Mouse (Mus musculus): ENCODE data around the gene Ech1. TPM values are rescaled to one million over a fixed set of nuclear protein-coding genes. Genes with fewer than 3 reads are reported as not detected.

The Ech1 gene
- total and polyA plus RNA-seq, 2 experiments from 2014 or later = 88.3 to 101 TPM

DNA sequence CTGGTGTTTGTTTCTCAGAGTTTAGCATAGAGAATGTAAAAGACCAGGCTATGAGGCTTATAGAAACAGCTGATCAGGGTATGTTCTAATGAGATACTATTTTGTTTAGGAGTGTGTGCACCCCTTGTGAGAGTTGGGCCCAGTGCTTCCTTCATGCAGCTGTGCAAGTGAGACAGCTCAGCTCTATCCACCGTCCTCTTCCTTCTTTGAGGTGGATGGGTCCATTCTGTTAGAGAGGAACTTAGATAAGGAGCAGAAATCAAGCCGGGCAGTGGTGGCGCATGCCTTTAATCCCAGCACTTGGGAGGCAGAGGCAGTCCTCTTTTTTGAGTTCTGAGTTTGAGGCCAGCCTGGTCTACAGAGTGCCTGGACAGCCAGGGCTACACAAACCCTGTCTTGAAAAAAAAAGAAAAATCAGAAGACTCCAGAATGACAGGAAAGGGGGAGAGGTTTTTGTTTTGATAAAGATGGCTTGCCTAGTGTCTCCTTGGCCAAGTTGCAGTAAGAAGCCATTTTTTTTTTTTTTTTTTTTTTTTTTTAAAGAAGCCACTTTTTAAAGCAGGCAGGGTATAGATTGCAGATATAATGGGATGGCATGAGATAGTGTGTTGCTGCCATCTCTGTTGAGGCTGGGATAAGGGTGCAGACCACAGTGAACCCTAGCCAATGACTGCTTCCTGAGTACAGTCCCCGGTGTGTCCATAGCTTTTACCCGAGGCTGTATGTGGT is 10.5 kb upstream of the Ech1 start:
- Histone ChIP-seq H3K9ac (no peak overlapping the region), H3K4me1 (ENCODE audit: insufficient read depth) (peaks cover 11% of the 10 kb centered on the region), H3K4me2 (ENCODE audit: low read depth) (no peak overlapping the region), H3K36me3 (ENCODE audit: insufficient read depth) (peaks cover 62% of the 10 kb centered on the region), H3K9me3 (ENCODE audit: low read length) (no peaks in the 10 kb centered on the region), H3K27ac (ENCODE audit: low read depth, low read length) (no peak overlapping the region), H3K4me3 (ENCODE audit: low read depth, low read length) (no peak overlapping the region), H3K27me3 (ENCODE audit: insufficient read depth, low read length) (no peaks in the 10 kb centered on the region)
- 90% methylated on average over 5 of the region's 5 CpGs for WGBS
- TF ChIP-seq CTCF (IDR thresholded peaks at IDR 0.05; ENCODE audit: low read depth) = no peak
- DNase-seq = no peak
- ATAC-seq = no peak

DNA sequence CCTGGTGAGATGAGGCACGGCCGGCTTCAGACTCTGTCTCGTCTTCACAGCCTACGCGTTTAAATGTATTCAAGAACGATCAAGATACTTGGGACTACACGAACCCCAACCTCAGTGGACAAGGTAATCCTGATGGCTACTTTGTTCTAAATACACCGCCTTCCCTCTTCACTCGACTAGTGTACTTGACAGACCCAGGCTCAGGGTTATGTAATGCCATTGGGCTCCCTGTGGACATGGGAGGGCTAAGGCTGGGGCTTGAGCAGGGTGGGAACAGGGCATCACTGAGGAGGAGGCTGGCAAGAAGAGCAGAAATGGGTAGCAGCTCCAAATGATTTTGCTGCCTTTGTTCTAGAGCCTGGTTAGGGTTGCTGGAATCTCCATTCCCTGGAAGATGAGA is 9.8 kb upstream of the Ech1 start:
- Histone ChIP-seq H3K4me2 (ENCODE audit: low read depth) (no peak overlapping the region), H3K4me3 (ENCODE audit: low read depth, low read length) (no peak overlapping the region), H3K9ac (no peak overlapping the region), H3K9me3 (ENCODE audit: low read length) (no peaks in the 10 kb centered on the region), H3K36me3 (ENCODE audit: insufficient read depth) (peaks cover 70% of the 10 kb centered on the region), H3K27ac (ENCODE audit: low read depth, low read length) (no peak overlapping the region), H3K27me3 (ENCODE audit: insufficient read depth, low read length) (no peaks in the 10 kb centered on the region), H3K4me1 (ENCODE audit: insufficient read depth) (peaks cover 11% of the 10 kb centered on the region)
- no peak for DNase-seq
- TF ChIP-seq CTCF (IDR thresholded peaks at IDR 0.05; ENCODE audit: low read depth) = no peak
- 92% methylated on average over 9 of the region's 9 CpGs for WGBS
- no peak for ATAC-seq

- peaks cover 11% of the 10 kb centered on the region for H3K4me1 ChIP-seq (ENCODE audit: insufficient read depth)
- no peak overlapping the region for H3K27ac ChIP-seq (ENCODE audit: low read depth, low read length)
- 80% methylated on average over 9 of the region's 9 CpGs for WGBS
- DNase-seq (no peak), ATAC-seq (no peak)
- H3K9me3 ChIP-seq (ENCODE audit: low read length) = no peaks in the 10 kb centered on the region
- no peak for TF ChIP-seq CTCF (IDR thresholded peaks at IDR 0.05; ENCODE audit: low read depth)
- H3K4me2 ChIP-seq (ENCODE audit: low read depth) = no peak overlapping the region
- H3K9ac ChIP-seq = no peak overlapping the region
- H3K27me3 ChIP-seq (ENCODE audit: insufficient read depth, low read length) = no peaks in the 10 kb centered on the region
- H3K4me3 ChIP-seq (ENCODE audit: low read depth, low read length) = no peak overlapping the region
- peaks cover 79% of the 10 kb centered on the region for H3K36me3 ChIP-seq (ENCODE audit: insufficient read depth)
Measured at GRCm38 (mm10) chr7:28816201-28816600, 8.8 kb upstream of the Ech1 start.

- WGBS = 88% methylated on average over 10 of the region's 10 CpGs
- no peak for DNase-seq
- Histone ChIP-seq H3K9ac (no peak overlapping the region), H3K4me1 (ENCODE audit: insufficient read depth) (peaks cover 11% of the 10 kb centered on the region), H3K4me3 (ENCODE audit: low read depth, low read length) (no peak overlapping the region), H3K9me3 (ENCODE audit: low read length) (no peaks in the 10 kb centered on the region), H3K27me3 (ENCODE audit: insufficient read depth, low read length) (no peaks in the 10 kb centered on the region), H3K27ac (ENCODE audit: low read depth, low read length) (no peak overlapping the region), H3K4me2 (ENCODE audit: low read depth) (no peak overlapping the region), H3K36me3 (ENCODE audit: insufficient read depth) (peaks cover 86% of the 10 kb centered on the region)
- TF ChIP-seq CTCF (IDR thresholded peaks at IDR 0.05; ENCODE audit: low read depth) = no peak
- ATAC-seq = no peak
Measured at GRCm38 (mm10) chr7:28816920-28817319, 8.1 kb upstream of the Ech1 start.

GRCm38 (mm10) chr7:28817524-28817923 is 7.5 kb upstream of the Ech1 start:
- H3K27me3 ChIP-seq (ENCODE audit: insufficient read depth, low read length) = no peaks in the 10 kb centered on the region
- ATAC-seq (no peak), DNase-seq (no peak)
- H3K4me3 ChIP-seq (ENCODE audit: low read depth, low read length) = no peak overlapping the region
- no peak overlapping the region for H3K27ac ChIP-seq (ENCODE audit: low read depth, low read length)
- TF ChIP-seq CTCF (IDR thresholded peaks at IDR 0.05; ENCODE audit: low read depth) = no peak
- peaks cover 92% of the 10 kb centered on the region for H3K36me3 ChIP-seq (ENCODE audit: insufficient read depth)
- H3K4me2 ChIP-seq (ENCODE audit: low read depth) = no peak overlapping the region
- 50% methylated on average over 6 of the region's 6 CpGs for WGBS
- H3K9ac ChIP-seq = no peak overlapping the region
- peaks cover 5% of the 10 kb centered on the region; the same call in 1 of the 2 replicates for H3K4me1 ChIP-seq (ENCODE audit: insufficient read depth)
- H3K9me3 ChIP-seq (ENCODE audit: low read length) = no peaks in the 10 kb centered on the region

DNA sequence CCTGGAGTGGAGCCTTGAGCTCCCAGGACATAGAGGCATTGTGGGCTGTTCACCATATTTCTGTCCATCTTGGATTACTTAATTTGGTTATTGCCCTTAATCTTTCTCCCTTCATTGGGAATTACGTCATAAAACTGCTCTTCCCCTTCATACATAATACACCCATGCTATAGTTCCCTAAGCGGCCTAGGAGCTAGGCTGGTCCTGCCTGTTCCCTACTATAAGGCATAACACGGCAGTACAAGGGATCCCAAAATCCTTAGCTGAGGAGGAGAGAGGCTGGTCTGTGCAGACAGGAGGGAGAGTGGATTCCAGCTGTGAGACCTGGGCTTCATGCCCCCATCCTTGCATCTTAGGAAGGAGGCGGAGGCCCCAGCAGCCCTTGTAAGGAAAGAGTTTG is 7.1 kb upstream of the Ech1 start:
- no peak for ATAC-seq
- H3K4me1 ChIP-seq (ENCODE audit: insufficient read depth) = 0 out of 2 replicates have a peak, but pooled peaks cover under 1% of the 10 kb centered on the region
- 78% methylated on average over 4 of the region's 4 CpGs for WGBS
- H3K27ac ChIP-seq (ENCODE audit: low read depth, low read length) = no peak overlapping the region
- no peak for DNase-seq
- no peaks in the 10 kb centered on the region for H3K27me3 ChIP-seq (ENCODE audit: insufficient read depth, low read length)
- no peak for TF ChIP-seq CTCF (IDR thresholded peaks at IDR 0.05; ENCODE audit: low read depth)
- H3K36me3 ChIP-seq (ENCODE audit: insufficient read depth) = peaks cover 96% of the 10 kb centered on the region
- no peak overlapping the region for H3K4me3 ChIP-seq (ENCODE audit: low read depth, low read length)
- H3K9ac ChIP-seq = no peak overlapping the region
- no peaks in the 10 kb centered on the region for H3K9me3 ChIP-seq (ENCODE audit: low read length)
- no peak overlapping the region for H3K4me2 ChIP-seq (ENCODE audit: low read depth)

- Histone ChIP-seq H3K9ac (no peak overlapping the region), H3K27ac (ENCODE audit: low read depth, low read length) (no peak overlapping the region), H3K4me1 (ENCODE audit: insufficient read depth) (no peaks in the 10 kb centered on the region), H3K27me3 (ENCODE audit: insufficient read depth, low read length) (no peaks in the 10 kb centered on the region), H3K4me2 (ENCODE audit: low read depth) (no peak overlapping the region), H3K36me3 (ENCODE audit: insufficient read depth) (peaks cover 96% of the 10 kb centered on the region), H3K4me3 (ENCODE audit: low read depth, low read length) (no peak overlapping the region), H3K9me3 (ENCODE audit: low read length) (no peaks in the 10 kb centered on the region)
- no peak for ATAC-seq
- DNase-seq = no peak
- WGBS = 82% methylated on average over 18 of the region's 18 CpGs
- TF ChIP-seq CTCF (IDR thresholded peaks at IDR 0.05; ENCODE audit: low read depth) = no peak
Measured at GRCm38 (mm10) chr7:28818436-28818835, 6.6 kb upstream of the Ech1 start.

Measured in forebrain, postnatal 0 days (tissue).